Mouse (Mus musculus) CD4-positive, CD25-positive, alpha-beta regulatory T cell, adult 4 months (primary cell): ENCODE measurements at regions not wholly inside any gene's neighbourhood (a gene's known extent, or its start where the extent isn't known, plus 50 kb on each side); places are given as distances from the start of the nearest gene placed in this dataset.

Experiments
- ATAC-seq: one replicate; pipeline ENCODE4 v1.8.0; 2017

DNA sequence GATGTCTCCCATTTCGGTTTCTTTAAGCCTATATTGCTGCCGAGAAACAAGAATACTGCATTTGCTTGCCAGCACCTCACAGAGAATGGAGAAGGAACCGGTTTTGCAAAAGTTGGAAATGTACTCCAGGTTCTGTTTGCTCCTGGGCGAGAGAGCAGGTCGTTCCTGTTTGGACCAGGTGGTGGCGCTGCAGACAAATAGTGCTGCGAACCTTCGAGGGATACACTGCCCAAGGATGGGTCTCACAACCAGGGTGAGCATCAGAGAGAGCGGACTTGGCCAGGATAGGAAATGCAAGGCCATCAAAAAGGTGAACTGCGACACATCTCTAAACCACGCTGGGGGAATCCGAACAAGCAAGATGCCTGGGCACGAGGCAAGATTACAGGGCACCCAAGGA lies 54.0 kb upstream of the Ets2 start:
- ATAC-seq: peak; percentile 51

GRCm38 (mm10) chr16:95642784-95643590 lies 56.6 kb upstream of the Erg start:
- no peak for ATAC-seq

GRCm38 (mm10) chr16:95640670-95641069 lies 54.3 kb upstream of the Erg start:
- ATAC-seq: no peak

DNA sequence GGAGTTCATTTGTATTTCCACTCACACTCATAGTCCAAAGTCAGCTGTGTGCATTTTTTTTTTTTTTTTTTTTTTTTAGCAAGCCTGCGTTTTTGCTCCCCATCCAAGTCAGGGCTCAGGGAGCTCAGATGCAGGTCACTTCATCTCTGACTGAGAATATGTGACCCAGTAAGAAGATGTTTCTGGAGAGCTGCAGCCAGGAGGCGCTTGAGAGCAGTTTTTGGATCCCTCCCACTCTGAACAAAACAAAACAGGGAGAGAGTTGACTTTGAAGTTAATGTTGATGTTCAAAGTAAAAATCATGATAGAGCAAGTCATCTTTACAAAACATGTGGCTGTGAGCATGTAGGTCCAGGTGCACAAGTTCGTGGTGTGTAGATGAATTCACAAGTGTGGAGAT lies 53.3 kb upstream of the Erg start:
- no peak for ATAC-seq

GRCm38 (mm10) chr16:95637850-95638249 lies 51.5 kb upstream of the Erg start:
- ATAC-seq: no peak

GRCm38 (mm10) chr16:95636615-95637014 lies 50.2 kb upstream of the Erg start:
- ATAC-seq: no peak
